Mouse (Mus musculus) neural tube, embryonic 14.5 days (tissue): ENCODE measurements at regions not wholly inside any gene's neighbourhood (a gene's known extent, or its start where the extent isn't known, plus 50 kb on each side); places are given as distances from the start of the nearest gene placed in this dataset.

ENCODE experiments used
- ATAC-seq: fragments of 200-750 bp; cut with Nextera tagmentation; 2 replicates; pipeline ENCODE4 v1.8.0; 2017; ENCODE audit warnings: low read depth, mild to moderate bottlenecking, moderate TSS enrichment, moderate library complexity
- H3K27ac ChIP-seq: fragments of 300-500 bp; sonication (generic); 2 replicates; pipeline ENCODE4 v1.5.1; 2014; ENCODE audit warnings: low read depth, mild to moderate bottlenecking, control low read depth, low read length, moderate library complexity, mixed read lengths
- H3K27me3 ChIP-seq: fragments of 300-500 bp; sonication (generic); 2 replicates; pipeline ENCODE4 v1.6.1; 2014; ENCODE audit warnings: low read length; ENCODE audit not compliant: control insufficient read depth, insufficient read depth
- H3K36me3 ChIP-seq: fragments of 300-500 bp; sonication (generic); 2 replicates; pipeline ENCODE4 v1.6.1; 2014; ENCODE audit warnings: low read length, mixed read lengths; ENCODE audit not compliant: control insufficient read depth, insufficient read depth
- H3K4me1 ChIP-seq: fragments of 300-500 bp; sonication (generic); 2 replicates; pipeline ENCODE4 v1.6.1; 2014; ENCODE audit warnings: low read length; ENCODE audit not compliant: control insufficient read depth, insufficient read depth
- H3K4me2 ChIP-seq: fragments of 300-500 bp; sonication (generic); 2 replicates; pipeline ENCODE4 v1.6.1; 2014; ENCODE audit warnings: mild to moderate bottlenecking, low read depth, low read length, control low read depth
- H3K4me3 ChIP-seq: fragments of 300-500 bp; sonication (generic); 2 replicates; pipeline ENCODE4 v1.5.1; 2014; ENCODE audit warnings: low read depth, low read length, control low read depth, mixed read lengths
- H3K9ac ChIP-seq: fragments of 300-500 bp; sonication (generic); replicated peaks from 2 replicates; pipeline ENCODE4 v1.6.1; 2014; ENCODE audit warnings: low read depth, mild to moderate bottlenecking, control low read depth, low read length, mixed read lengths
- H3K9me3 ChIP-seq: fragments of 300-500 bp; sonication (generic); 2 replicates; pipeline ENCODE4 v1.6.1; 2016; ENCODE audit warnings: low read length; ENCODE audit not compliant: control insufficient read depth
- WGBS: fragments of 180-500 bp; shearing (Covaris S2); extraction: QIAGEN DNeasy Blood & Tissue Kit; methylation state at CpG from one replicate; pipeline ENCODE4 v1.1.7; 2014; 5-methylcytosine and 5-hydroxymethylcytosine counted together

GRCm38 (mm10) chr11:12180351-12180750, 141.9 kb upstream of the Grb10 start:
- no peak; the same call in 1 of the 2 replicates for ATAC-seq
- H3K9me3 ChIP-seq = no peaks in the 10 kb centered on the region
- no peaks in the 10 kb centered on the region for H3K36me3 ChIP-seq
- no peaks in the 10 kb centered on the region for H3K27me3 ChIP-seq
- H3K4me1 ChIP-seq = no peaks in the 10 kb centered on the region
- 40% methylated on average over 4 of the region's 4 CpGs for WGBS
- no peak overlapping the region for H3K4me3 ChIP-seq
- H3K27ac ChIP-seq = no peak overlapping the region
- no peak overlapping the region for H3K9ac ChIP-seq
- no peak overlapping the region for H3K4me2 ChIP-seq

- WGBS = 85% methylated on average over 2 of the region's 2 CpGs
- Histone ChIP-seq H3K4me3 (no peak overlapping the region), H3K4me1 (no peaks in the 10 kb centered on the region), H3K27me3 (no peaks in the 10 kb centered on the region), H3K27ac (no peak overlapping the region), H3K36me3 (no peaks in the 10 kb centered on the region), H3K9ac (no peak overlapping the region), H3K9me3 (no peaks in the 10 kb centered on the region), H3K4me2 (no peak overlapping the region)
- ATAC-seq = no peak
These were observed 133.9 kb upstream of the Grb10 start for GRCm38 (mm10) chr11:12172429-12172828.

GRCm38 (mm10) chr11:12171312-12171711, 132.8 kb upstream of the Grb10 start:
- WGBS = 74% methylated on average over 4 of the region's 4 CpGs
- H3K27ac ChIP-seq = no peak overlapping the region
- no peaks in the 10 kb centered on the region for H3K36me3 ChIP-seq
- H3K4me1 ChIP-seq = no peaks in the 10 kb centered on the region
- no peaks in the 10 kb centered on the region for H3K9me3 ChIP-seq
- H3K4me3 ChIP-seq = no peak overlapping the region
- peak; percentile 60; the same call in 1 of the 2 replicates for ATAC-seq
- no peak overlapping the region for H3K4me2 ChIP-seq
- H3K27me3 ChIP-seq = no peaks in the 10 kb centered on the region
- H3K9ac ChIP-seq = no peak overlapping the region

GRCm38 (mm10) chr11:12168432-12168831, 129.9 kb upstream of the Grb10 start:
- ATAC-seq = no peak
- WGBS = 94% methylated on average over 1 of the region's 1 CpGs
- Histone ChIP-seq H3K4me2 (no peak overlapping the region), H3K9me3 (no peaks in the 10 kb centered on the region), H3K27ac (no peak overlapping the region), H3K4me3 (no peak overlapping the region), H3K36me3 (no peaks in the 10 kb centered on the region), H3K4me1 (no peaks in the 10 kb centered on the region), H3K9ac (no peak overlapping the region), H3K27me3 (no peaks in the 10 kb centered on the region)
